Mouse (Mus musculus): Measurements from ENCODE around the gene Otos.

GRCm38 (mm10) chr1:92611008-92611407, 37.6 kb downstream of the Otos start:
- TF ChIP-seq EP300 (IDR thresholded peaks at IDR 0.05; ENCODE audit: low read depth) (no peak), CTCF (IDR thresholded peaks at IDR 0.05; ENCODE audit: low read depth) (peak; percentile 78)
